Mouse (Mus musculus) cerebellum, adult 9-10 months (tissue): ENCODE measurements around the gene Mbd6.

ENCODE experiments used
- DNase-seq: peaks from one replicate; pipeline ENCODE4 v3.0.0; 2022

Mbd6 gene

DNA sequence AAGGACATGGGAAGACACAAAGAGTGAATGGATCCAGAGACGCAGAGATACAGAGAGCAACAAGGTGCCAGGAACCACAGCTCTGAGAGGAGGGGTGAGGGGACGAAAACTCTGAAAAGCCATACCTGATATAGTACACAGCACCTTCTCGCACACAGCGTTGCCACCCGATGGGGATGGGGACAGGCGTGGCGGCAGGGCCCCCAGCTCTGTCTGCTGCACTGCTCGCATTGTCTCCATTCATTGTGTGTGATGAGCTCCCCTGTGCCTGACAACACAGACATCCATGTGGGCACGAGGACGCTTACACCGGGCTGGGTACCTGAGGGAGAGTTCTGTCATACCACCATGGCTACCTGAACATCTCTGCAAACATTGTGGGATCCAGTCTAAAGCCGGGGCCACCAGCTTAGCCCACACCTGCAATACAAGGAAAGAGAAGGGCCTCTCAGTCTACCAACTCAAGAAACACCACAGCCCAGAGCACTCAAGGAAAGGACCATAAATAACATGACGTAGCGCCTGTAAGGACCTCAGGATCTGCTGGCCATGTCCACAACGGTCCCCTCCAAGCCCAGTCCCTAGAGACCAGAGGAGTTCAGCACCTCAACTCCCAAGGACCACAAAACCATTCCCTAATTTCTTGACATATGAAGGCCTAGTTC is 1.4 kb downstream of the Mbd6 start:
- DNase-seq: peak; percentile 58

DNA sequence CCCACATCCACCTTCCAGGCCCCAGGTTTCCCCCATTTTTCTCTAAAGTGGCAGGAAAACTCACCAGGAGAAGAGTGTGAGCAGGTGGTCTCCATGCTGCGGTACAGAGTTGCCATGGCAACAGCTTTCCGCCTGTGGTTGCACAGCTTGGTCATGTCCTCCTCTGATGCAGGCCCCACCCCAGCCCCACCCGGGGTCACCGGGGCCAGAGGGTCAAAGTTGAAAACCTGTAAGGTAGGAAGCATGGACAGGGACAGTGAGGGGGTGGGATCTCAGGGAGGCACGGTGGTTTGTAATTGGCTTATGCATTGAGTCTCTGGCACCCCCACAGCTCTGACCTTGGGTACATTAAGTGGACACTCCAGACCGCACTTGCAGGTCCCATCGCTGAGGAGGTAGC is 2.1 kb downstream of the Mbd6 start:
- peak; percentile 67 for DNase-seq

DNA sequence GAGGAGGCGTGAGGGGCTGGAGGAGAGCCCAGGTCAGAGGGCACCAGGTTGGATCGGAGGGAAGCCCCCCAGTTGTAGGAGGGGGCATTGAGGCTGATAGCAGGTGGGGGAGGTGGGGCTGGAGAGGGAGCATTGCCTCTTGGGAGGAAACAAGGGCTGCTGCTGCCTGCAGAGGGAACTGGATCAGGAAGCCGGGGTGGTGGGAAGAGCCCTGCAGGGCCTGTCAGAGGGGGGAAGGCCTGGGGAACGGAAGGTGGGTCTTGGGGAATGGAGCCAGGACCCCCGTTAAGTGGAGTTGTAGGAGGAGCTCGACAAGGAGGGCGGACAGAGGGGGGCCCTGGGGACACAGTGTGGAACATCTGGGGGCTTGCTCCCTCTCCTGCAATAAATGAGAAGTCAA is 2.6 kb downstream of the Mbd6 start:
- no peak for DNase-seq

DNA sequence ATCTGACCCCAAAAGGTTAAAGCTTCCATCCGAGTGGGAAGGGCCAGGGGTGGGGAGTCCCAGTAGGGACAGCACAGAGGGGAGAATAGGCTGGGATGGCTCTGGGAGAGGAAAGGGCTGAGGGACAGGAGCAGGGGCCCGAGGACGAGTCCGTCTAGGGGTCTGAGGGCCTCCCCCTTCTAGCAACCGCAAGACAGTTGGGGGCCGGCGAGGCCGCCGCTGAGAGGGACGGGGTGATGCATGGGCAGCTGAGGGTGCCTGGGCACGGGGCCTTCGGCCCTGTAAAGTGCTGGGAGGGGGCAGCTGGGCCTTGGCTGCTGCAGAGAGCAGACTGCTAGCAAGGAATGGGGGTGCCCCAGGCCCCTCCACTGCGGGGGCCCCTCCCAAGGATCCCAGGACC is 3.2 kb downstream of the Mbd6 start:
- no peak for DNase-seq

DNA sequence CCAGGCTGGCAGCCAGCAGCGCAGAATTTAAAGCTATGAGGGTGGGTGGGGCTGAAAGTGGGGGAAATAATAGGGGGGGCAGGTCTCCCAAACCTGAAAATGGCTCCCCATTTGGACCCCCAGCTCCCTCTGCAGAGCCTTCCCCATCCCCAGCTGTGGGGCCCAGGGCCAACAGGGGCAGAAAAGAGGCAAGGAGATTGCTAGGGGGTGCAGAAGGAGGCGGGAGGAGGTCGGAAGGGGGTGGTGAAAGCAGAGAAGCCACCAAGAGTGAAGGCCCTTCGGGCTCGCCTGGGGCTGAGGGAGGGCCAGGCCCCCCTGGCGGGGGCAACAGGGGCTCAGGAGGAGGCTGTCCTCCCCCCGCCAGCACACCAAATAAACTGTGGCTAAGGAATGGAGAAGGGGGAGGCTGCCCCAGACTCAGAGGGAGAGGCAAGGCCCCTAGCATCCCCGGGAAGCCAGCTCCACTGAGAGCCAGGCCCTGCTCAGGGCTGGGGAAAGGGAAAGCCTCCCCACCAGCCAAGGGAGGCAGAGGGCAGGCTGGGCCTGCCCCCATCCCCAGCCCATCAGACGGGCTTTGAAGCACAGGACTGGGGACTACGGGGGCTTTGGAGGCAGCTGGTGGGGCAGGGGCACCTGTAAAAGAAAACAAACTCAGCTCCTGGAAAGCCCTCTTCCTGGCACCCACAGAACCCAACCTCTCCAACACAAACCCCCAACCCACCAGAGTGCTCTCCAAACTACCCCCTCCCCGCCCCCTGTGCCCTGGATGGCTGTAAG is 3.9 kb downstream of the Mbd6 start:
- DNase-seq: no peak

DNA sequence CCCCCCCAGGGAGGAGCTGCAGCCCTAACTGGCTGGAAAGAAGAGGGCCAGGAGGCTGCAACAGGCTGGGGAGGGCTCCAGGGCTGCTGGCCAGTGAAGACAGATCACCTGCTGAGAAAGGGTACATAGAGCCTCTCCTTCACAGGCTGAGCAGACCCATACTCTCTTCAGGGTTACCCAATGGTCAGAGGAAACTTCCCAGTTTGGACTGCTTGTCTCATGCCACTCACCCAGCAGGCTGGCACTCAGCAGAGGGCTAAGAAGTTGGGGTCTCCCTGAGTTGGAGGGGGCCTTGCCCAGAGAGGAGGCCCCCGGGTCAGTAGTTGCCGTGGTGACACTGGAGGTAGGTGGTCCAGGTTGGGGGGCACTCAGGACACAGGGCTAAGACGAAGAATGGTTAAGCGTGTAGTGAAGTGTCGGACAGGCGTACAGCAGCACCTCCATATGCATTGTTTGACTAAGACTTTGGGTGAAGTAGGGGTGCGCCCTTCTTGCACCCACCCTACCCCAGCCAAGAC is 4.7 kb downstream of the Mbd6 start:
- DNase-seq: no peak

DNA sequence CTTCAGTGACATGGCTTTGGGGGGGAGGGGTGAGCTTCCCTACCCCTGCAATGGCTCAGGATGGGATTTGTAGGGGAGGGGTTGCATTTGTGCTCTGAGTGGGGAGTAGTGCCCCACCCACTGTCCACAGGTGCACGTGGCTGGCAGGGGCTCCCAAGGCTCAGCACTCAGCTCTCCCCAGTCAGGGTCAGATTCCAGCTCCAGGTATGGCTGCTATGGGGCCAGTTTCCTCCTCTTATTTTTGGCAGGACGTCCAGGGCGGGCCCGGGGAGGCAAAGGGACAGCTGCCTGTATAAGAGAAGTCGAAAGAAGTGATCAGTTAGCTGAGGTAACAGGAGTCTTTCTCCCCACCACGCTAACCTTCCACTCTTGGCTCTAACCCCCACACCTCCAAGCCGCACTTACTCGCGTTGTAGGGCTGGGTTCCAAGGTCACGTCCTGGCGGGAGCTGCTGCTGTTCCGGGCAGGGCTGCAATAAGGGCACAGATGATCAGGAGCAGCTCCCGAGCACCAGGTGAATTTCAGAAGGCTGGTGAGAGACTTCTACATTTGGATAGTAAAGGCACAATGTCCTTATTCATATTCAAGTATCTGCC is 6.1 kb downstream of the Mbd6 start:
- DNase-seq: no peak

DNA sequence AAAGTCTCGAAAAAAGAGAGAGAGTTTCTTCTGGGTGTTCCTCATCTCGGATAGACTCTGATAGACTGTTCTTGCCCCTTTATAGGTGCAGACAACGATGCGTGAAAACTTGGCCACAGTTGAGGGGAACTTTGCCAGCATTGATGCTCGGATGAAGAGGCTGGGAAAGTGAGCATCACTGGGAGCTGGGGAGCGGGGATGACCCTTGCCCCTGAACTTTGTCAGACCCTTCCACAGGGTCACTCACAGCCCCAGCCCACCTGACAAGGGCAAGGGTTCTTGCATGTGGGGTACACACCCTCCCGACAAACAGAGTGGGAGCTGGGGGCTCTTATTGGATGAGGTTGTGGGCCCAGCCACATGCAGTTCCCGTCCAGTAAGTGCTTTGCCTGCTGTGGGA is 7.5 kb downstream of the Mbd6 start:
- no peak for DNase-seq

DNA sequence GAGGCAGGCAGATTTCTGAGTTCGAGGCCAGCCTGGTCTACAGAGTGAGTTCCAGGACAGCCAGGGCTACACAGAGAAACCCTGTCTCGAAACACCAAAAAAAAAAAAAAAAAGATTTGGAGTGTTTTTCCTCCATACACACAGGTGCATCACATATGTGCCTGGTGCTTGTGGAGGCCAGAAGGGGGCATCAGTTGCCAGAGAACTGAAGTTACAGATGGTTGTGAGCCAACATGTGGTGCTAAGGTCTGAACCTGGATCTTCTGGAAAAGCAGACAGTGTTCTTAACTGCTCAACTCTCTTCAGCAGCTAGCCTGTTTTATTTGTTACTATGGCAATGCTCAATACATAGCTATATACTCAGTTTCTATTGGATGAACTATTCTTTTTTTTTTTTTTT is 9.1 kb downstream of the Mbd6 start:
- no peak for DNase-seq

DNA sequence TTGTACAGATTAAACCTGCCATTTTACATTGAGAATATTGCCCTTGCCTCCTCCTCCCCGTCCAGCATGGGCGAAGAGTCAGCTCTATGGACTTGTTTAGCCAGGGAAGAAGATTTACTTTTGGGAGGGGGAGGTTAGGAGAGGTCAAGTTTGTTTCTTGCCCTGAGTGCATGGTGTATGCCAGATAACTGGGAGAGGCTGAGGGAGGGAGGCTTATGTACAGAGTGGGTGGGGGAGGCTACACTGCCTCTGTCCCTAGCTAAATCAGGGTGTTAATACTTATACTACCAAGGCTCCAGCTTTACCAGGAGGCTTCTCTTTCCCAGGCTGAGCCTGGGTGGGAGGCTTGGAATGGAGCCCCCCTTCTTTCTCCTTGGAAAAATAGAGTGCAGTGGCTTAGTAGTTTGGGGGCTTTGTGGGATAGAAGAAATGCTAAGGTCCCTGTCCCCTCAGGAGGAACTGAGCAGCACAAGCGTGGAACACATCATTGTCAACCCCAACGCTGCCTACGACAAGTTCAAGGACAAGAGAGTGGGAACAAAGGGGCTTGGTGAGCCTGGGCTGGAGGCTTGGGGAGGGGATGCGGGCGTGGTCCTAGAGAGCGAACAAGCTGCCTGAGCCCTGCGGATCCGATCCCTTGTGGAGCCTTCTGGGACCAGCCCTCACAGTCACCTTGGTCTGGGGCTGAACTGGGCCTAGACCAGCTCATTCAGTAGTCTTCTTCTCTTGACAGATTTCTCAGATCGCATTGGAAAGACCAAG is 14.4 kb downstream of the Mbd6 start:
- no peak for DNase-seq

DNA sequence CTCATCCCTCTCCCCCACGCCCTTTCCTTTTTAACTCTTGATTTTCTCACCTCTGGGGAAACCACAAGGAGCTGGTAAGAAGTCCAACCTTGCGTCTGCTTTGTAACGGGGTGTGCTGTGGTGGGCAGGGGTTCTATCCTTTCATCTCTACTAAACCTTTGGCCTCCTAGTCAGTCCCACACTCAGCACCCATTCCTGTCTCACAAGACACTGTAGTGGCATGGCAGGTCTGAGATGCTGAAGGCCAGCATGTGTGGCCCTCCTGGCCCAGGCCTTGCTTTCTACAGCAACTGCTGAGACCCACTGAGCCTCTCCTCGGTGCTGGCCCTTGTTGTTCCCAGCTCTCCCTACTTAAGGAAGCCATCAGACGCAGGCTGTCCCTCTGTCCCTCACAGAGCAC is 16.4 kb downstream of the Mbd6 start:
- DNase-seq: no peak

DNA sequence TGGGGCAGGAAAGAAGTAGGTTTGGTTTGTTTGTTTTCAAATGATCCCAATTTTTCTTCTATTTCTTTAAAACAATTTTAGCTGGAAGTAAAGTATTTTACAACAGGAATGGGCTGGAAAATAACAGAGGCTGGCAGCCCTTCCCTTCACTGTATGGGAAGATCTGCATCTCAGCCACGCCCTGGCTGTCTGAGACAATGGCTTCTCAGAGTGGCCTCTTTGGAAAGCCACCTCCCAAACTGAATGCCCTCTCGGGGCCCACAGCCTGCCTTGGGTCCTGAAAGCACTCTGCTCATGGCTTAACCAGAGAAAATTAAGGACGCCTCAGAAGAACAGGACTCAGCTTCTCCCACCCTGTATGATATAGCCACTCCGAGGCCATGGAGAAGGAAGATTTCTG is 18.9 kb downstream of the Mbd6 start:
- no peak for DNase-seq

DNA sequence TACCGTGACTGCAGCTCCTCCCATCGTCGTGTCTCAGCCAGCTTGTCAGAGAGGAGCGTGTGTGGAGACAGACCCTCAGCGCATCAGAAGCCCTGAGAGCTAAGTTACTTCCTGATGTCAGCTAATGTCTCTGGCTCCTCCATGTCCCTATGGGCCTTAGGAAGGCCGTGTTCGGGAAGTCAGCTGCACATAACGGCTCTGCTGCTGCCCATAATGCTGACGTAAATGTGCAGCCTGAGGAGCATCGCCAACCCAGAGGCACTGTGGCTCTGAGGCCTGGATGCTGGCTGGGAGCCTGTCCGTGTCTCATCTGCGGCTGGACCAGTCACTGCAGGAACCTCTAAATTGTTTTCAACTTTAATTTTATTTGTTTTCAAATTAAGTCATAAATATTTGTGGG is 19.8 kb downstream of the Mbd6 start:
- DNase-seq: peak; percentile 41

DNA sequence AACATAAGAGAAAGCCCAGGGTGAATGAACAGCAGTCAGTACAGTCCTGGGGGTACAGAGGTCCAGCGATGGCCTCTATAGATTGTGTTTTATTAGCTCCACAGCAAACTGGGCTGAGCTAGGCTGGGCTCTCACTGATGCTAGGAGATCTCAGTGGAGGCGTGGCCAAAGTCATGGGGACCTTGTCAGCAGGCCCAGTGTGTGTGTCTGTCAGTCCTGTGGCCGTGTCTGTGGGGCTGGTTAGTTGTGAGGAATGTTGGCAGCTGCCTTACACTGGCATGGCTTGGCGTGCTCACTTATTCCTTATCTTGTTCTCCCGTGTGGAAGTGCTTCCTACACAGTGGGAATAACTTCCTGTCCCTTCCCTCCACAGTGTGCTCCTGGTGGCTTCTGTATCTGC is 20.4 kb downstream of the Mbd6 start:
- DNase-seq: peak; percentile 34

DNA sequence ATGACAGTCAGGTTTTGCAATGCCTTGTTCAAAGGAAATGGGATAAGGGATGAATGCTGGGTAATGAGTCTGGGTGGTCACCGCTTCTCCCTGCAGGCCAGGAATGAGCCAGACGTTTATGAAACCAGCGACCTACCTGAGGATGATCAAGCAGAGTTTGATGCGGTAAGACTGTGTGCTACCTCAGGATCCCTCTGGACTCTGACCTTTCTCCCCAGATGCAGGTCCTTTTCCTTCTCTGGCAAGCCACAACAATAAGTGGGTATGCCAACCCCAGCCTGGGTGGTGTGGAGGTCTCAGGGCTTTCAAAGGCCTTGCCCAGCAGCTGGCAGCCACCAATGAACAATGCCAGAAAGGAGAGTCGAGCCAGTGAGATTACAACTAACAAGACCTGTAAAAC is 21.5 kb downstream of the Mbd6 start:
- peak; percentile 51 for DNase-seq

DNA sequence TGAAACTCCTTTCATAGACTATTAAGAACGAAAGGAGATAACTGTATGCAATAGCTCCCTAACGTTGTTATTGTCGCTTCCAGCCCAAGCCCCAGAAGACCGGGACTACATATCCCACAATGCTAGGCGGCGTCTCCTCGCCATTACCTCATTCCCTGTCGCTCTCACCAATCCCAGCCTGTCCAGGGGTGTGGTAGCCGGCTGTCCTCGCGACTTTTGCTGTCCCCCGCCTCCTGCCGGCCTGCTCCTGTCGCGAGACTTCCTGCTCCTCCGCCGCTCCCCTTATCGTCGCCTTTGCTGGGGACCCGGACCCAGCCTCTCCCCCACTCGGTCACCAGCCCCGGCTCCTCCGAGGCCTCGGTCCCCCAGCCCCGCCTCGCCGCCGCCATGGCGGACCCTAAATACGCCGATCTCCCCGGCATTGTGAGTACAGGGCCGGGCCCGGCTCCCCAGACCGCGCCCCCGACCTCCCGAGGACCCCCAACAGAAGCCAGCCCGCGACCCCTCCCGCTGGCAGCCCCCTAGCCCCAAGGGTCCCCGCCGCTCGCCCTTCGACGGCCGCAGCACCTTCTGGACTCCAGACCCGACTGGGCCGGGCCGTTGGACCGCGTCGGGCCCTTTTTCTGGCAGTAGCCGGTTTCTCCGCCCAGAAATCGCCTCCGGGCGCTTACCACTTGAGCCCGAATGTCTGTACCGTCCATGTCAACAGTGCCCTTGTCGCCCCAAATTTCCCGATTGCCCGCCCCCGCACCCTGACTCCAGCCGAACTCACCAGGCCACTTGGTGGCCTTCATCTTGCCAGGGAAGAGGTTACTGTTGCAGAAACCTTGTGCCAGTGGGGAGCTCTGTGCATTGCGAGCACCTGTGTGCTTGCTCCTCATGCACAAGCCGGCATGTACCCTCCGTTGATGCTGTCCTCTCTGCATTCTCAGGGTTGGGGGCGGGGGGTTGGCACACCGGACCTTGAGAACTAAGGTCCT is 22.4 kb downstream of the Mbd6 start, which contains the start of gene Dctn2:
TSS of gene Dctn2 (plus strand) at position 257 of the 980 bp plus-strand sequence.
- DNase-seq: peak; percentile 95

DNA sequence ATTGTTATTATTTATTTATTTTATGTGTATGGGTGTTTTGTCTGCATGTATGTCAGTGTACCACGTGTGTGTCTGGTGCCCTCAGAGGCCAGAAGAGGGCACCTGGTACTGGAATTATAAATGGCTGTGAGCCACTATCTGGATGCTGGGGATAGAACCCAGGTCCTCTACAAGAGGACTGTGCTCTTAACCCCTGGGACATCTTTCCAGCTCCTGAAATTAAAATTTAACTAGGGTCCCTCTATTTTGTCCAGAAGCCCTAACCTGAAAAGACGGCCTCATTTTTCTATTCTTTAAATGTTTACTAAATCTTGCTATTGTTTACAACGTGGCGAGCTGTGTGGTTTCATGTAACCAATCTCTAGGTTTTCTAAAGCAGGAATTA is 23.1 kb downstream of the Mbd6 start:
- peak; percentile 65 for DNase-seq

DNA sequence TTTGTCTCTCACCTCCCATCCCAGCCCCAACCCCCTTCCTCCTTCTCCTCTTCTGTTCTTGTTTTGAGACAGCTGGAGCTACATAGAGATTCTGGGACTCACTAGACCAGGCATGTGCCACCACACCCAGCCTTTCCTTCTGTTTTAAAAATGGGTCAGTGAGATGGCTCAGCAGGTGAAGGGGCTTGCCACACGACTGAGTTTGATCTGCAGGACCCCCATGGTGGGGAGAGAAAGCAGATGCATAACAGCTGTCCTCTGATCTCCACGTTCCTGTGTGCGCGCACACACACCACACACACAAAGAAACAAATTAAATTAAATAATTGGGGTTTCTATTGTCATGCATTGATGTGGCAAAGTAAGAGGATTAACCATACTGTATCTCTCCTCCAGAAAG is 23.8 kb downstream of the Mbd6 start:
- DNase-seq: peak; percentile 48

DNA sequence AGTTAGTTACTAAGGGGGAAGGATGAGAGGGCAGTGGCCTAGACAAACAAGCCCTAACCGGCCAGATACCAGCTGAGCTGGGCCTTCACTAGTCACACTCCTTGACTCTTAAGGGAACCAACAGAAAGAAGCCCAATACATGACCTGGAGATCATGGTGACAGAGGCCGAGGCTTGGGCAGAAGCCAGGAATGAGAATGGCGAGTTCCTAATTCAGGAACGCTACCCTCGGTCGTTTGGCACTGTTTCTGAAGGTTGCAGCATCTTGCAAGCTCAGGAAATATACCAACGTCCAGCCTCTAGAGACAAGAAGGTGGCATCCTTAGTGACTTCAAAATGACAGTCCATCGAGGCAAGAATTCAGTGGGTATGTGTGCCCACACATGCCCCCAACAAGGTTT is 24.5 kb downstream of the Mbd6 start:
- DNase-seq: peak; percentile 60

DNA sequence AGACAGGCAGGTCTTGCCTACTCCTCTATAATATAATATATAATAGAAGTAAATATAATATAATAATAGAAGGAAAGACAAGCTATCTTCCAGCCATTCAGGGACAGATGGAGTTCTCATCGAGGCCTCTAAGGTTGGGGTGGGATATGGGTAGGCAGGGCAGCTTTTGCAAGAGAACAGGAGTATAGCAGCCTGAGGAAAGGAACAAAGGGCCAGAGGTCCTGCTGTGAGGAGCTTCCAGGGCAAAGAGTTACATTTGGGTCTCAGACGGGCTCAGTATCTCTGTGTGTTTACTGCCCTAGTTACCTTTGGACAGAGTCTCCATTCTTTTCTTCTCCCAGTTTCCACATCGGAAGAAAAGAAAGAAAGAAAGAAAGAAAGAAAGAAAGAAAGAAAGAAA is 25.2 kb downstream of the Mbd6 start:
- peak; percentile 42 for DNase-seq

DNA sequence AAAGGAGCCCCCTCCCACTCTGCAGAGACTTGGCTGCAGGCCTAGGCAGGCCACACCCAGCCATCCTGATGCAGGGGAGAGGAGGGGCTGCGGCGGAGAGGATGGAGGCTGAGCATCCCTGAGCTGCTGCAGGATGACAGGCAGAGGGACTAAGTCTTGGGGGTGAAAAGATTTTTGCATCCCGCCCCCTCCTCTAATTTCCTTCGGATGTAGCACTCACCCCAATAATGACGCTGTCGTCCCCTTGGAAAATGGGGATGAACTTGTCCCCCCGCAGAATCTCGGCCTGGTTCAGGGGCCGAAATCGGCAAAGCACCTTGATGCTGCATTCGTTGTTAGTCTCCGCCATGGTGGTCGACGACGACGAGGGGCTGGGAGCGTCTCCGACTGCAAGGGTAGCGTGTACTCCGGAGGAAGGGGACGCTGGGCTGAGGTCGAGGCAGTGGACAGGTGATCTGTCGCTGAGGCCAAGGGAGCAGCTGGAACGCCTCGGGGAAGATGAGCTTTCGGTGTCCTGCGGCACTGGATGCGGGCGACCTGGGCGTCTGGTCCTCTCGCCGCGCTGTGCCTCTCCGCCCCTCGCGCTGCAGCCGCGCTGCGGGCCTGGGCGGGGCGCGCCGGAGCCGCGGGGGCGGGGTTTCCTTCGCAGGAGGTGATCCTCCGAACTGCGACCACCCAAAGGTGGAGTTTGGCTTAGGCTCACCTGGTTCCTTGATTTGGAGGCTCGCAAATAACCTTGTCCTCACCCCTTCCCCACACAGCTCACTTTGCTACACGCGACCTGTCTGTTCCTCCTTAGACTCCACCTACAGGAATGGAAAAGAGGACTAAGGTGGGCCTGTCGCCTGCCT is 26.0 kb downstream of the Mbd6 start, which contains the start of gene Kif5a:
TSS of gene Kif5a (minus strand) at position 801 of the 851 bp plus-strand sequence.
- DNase-seq: peak; percentile 81
